Mouse (Mus musculus) naive thymus-derived CD4-positive, alpha-beta T cell, adult 2 months (primary cell): ENCODE data around the gene 6430550D23Rik.
A peak's percentile ranks its signal among the peaks of the same experiment; 100 is the strongest.
"Not testable (repeated sequence)": the region's sequence is repeated elsewhere in the genome, so short reads cannot be mapped to it uniquely, and the experiment has no call there.

ENCODE experiments used
- DNase-seq: peaks from one replicate; pipeline ENCODE4 v3.0.0-alpha.2; 2011; ENCODE audit warnings: low read depth

6430550D23Rik gene

GRCm38 (mm10) chr2:155952006-155952405 lies 55.8 kb downstream of the 6430550D23Rik start:
- DNase-seq: peak; percentile 49

GRCm38 (mm10) chr2:155949362-155949761 lies 58.4 kb downstream of the 6430550D23Rik start:
- no peak for DNase-seq

- DNase-seq: no peak
These were observed 60.3 kb downstream of the 6430550D23Rik start for GRCm38 (mm10) chr2:155947390-155948002.

- no peak for DNase-seq
These were observed 61.3 kb downstream of the 6430550D23Rik start for GRCm38 (mm10) chr2:155946499-155946898.

- DNase-seq: peak; percentile 71
These were observed 61.7 kb downstream of the 6430550D23Rik start for GRCm38 (mm10) chr2:155946069-155946468.

- no peak for DNase-seq
These were observed 62.2 kb downstream of the 6430550D23Rik start for GRCm38 (mm10) chr2:155945580-155945979.

GRCm38 (mm10) chr2:155945124-155945523 lies 62.7 kb downstream of the 6430550D23Rik start, which contains the start of gene Gdf5:
Gene Gdf5, minus strand, starts transcription at chr2:155945367.
- no peak for DNase-seq

- no peak for DNase-seq
These were observed 63.1 kb downstream of the 6430550D23Rik start for GRCm38 (mm10) chr2:155944685-155945084.

- DNase-seq: no peak
These were observed 64.3 kb downstream of the 6430550D23Rik start for GRCm38 (mm10) chr2:155943463-155943862.

- DNase-seq: no peak
These were observed 65.9 kb downstream of the 6430550D23Rik start for GRCm38 (mm10) chr2:155941697-155942442.

GRCm38 (mm10) chr2:155940681-155941080 lies 67.1 kb downstream of the 6430550D23Rik start, which contains the start of gene Gm15557:
Gene Gm15557, plus strand, starts transcription at chr2:155940728.
- DNase-seq: no peak

GRCm38 (mm10) chr2:155939897-155940529 lies 67.8 kb downstream of the 6430550D23Rik start:
- no peak for DNase-seq

- peak; percentile 95 for DNase-seq
These were observed 78.0 kb downstream of the 6430550D23Rik start, which contains the start of gene Uqcc1 for GRCm38 (mm10) chr2:155929531-155930442. Gene Uqcc1, minus strand, starts transcription at chr2:155930310.

GRCm38 (mm10) chr2:155928711-155929345 lies 78.9 kb downstream of the 6430550D23Rik start:
- no peak for DNase-seq

GRCm38 (mm10) chr2:155925213-155925612 lies 82.6 kb downstream of the 6430550D23Rik start:
- not testable (repeated sequence) for DNase-seq
